Mouse (Mus musculus) hindbrain, embryonic 10.5 days (tissue): ENCODE measurements around the gene Dlg5. TPM values are rescaled to one million over a fixed set of nuclear protein-coding genes. Genes with fewer than 3 reads are reported as not detected.

Source experiments
- polyA plus RNA-seq: library from polyadenylated mRNA; unstranded; fragments of >200 nt; fragmentation: Nextera tagmentation; extraction: Ambion mirVana; gene quantifications from 2 replicates; pipeline ENCODE4 v1.2.1, GENCODE M21; 2016

Gene Dlg5
- polyA plus RNA-seq, 1 experiment from 2014 or later: 12.7 TPM

Other genes starting within 250 kb of the Dlg5 start
- gene Kcnma1, start 231.4 kb downstream of the Dlg5 start, polyA plus RNA-seq: 0.68 and 1.1 TPM in 2 replicates
- gene E330034G19Rik, start 47.3 kb upstream of the Dlg5 start, polyA plus RNA-seq: not detected in 2 replicates
- gene Polr3a, start 241.1 kb upstream of the Dlg5 start, polyA plus RNA-seq: 19.2 and 22.4 TPM in 2 replicates
- gene Rps24, start 241.2 kb upstream of the Dlg5 start, polyA plus RNA-seq: 962 and 1,047 TPM in 2 replicates